Mouse (Mus musculus) G1E-ER4 (cell line): Measurements from ENCODE around the gene Slu7. TPM values are rescaled to one million over a fixed set of nuclear protein-coding genes. Genes with fewer than 3 reads are reported as not detected.

Source experiments
- GATA1 ChIP-seq: IDR thresholded peaks from one replicate; pipeline ENCODE4 v1.8.0; 2012; ENCODE audit warnings: low read length, inconsistent platforms
- polyA plus RNA-seq: library from polyadenylated mRNA; stranded (reverse); fragments of >175 nt; gene quantifications from 2 replicates; pipeline ENCODE4 v1.2.3, GENCODE M21; 2012

The Slu7 gene
- polyA plus RNA-seq, 1 experiment = 2.6 TPM

DNA sequence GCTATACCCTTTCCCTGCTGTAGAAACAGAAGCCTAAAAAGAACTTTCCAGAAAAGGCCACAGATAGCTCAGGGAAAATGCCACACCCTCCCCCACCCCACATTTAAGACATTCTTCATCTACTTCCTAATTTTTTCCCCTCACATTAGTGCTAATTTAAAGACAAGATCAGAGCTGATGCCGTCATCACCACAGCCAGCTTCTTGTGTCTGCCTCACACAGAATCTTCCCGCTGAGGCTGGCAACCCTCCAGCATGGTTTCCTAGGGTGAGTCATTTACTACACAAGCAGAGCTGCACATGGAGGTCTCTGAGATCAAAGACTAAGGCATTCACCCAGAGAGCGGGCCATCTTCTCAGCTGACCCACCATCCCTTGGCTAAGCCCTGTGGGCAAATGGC, 62.0 kb downstream of the Slu7 start:
- no peak for TF ChIP-seq GATA1

Other genes with a start within 250 kb of the Slu7 start
- gene Pttg1, start 7.5 kb upstream of the Slu7 start, polyA plus RNA-seq = 4.3 and 5.1 TPM in 2 replicates
- not detected in 2 replicates for gene C1qtnf2, start 40.5 kb downstream of the Slu7 start, polyA plus RNA-seq
- not detected in 2 replicates for gene Ccnjl, start 95.0 kb downstream of the Slu7 start, polyA plus RNA-seq
- gene 4933415A04Rik, start 153.3 kb downstream of the Slu7 start, polyA plus RNA-seq = not detected in 2 replicates
- not detected in 2 replicates for gene Fabp6, start 167.8 kb downstream of the Slu7 start, polyA plus RNA-seq
- 5.3 and 6.8 TPM in 2 replicates for gene Pwwp2a, start 248.3 kb downstream of the Slu7 start, polyA plus RNA-seq